ENCODE assay signal across 8 mouse cellular contexts in genomic region chr12:4906476-4906875, GRCm38 (mm10). TPM values are rescaled to one million over a fixed set of nuclear protein-coding genes. Genes with fewer than 3 reads are reported as not detected.
DNase-seq lines count a peak whose midpoint lies in the region; ATAC-seq and TF ChIP-seq lines count a peak whose summit lies in the region.

No protein-coding gene starts in this region.

- no peaks in the 10 kb centered on the region for H3K27me3 ChIP-seq in lung, postnatal 0 days (replicated peaks; ENCODE audit: insufficient read depth, low read length)
- H3K27me3 ChIP-seq in forebrain, embryonic 11.5 days (ENCODE audit: control insufficient read depth, insufficient read depth, low read length), result no peaks in the 10 kb centered on the region
- no peaks in the 10 kb centered on the region for H3K27me3 ChIP-seq in limb, embryonic 13.5 days
- H3K27me3 ChIP-seq in small intestine, adult 2 months (ENCODE audit: control insufficient read depth, insufficient read depth, low read length), result no peaks in the 10 kb centered on the region

- no peak for TF ChIP-seq CTCF in lung, postnatal 0 days (IDR thresholded peaks at IDR 0.05)
- no peak for TF ChIP-seq CTCF in small intestine, adult 2 months (IDR thresholded peaks at IDR 0.05; ENCODE audit: extremely low read depth, insufficient read length, insufficient replicate concordance, low read depth, low read length)

- no peaks in the 10 kb centered on the region for H3K4me1 ChIP-seq in lung, postnatal 0 days (ENCODE audit: insufficient read depth, low read depth, low read length)
- H3K4me1 ChIP-seq in forebrain, embryonic 11.5 days (replicated peaks; ENCODE audit: control insufficient read depth, insufficient read depth, low read length), result no peaks in the 10 kb centered on the region
- H3K4me1 ChIP-seq in limb, embryonic 13.5 days, result 0 out of 2 replicates have a peak, but pooled peaks cover 3% of the 10 kb centered on the region
- H3K4me1 ChIP-seq in small intestine, adult 2 months (ENCODE audit: control insufficient read depth, insufficient read depth, insufficient read length, low read length), result no peaks in the 10 kb centered on the region; the same call in 1 of the 2 replicates

- no peak for ATAC-seq in lung, postnatal 0 days
- ATAC-seq in forebrain, embryonic 11.5 days (replicated peaks; ENCODE audit: low FRiP score), result no peak
- ATAC-seq in limb, embryonic 13.5 days (ENCODE audit: low FRiP score, low read depth), result no peak

- TF ChIP-seq POLR2A in small intestine, adult 2 months (IDR thresholded peaks at IDR 0.05; ENCODE audit: low read depth, low read length), result no peak

- no peak for TF ChIP-seq EP300 in lung, postnatal 0 days (IDR thresholded peaks at IDR 0.05)

- H3K9ac ChIP-seq in lung, postnatal 0 days (replicated peaks; ENCODE audit: low read depth), result peak overlapping the region; percentile 79; the same call in 1 of the 2 replicates
- peak overlapping the region; percentile 78; the same call in 1 of the 2 replicates for H3K9ac ChIP-seq in forebrain, embryonic 11.5 days (ENCODE audit: low read length)
- peak overlapping the region; percentile 90 for H3K9ac ChIP-seq in limb, embryonic 13.5 days

- no peak for DNase-seq in lung, postnatal 0 days (ENCODE audit: low spot score)
- no peak for DNase-seq in lung, adult 18-20 months
- DNase-seq in forebrain, embryonic 11.5 days (ENCODE audit: low spot score), result no peak
- DNase-seq in layer of hippocampus, postnatal 25 days (ENCODE audit: extremely low spot score in 1 of 2, low spot score in 1 of 2), result no peak
- DNase-seq in ovary, postnatal 10 days (ENCODE audit: low spot score), result no peak
- DNase-seq in right cerebral cortex, postnatal 10 days (ENCODE audit: low spot score in 2 of 2), result no peak

- peak overlapping the region; percentile 87 for H3K4me2 ChIP-seq in lung, postnatal 0 days (replicated peaks; ENCODE audit: low read depth, low read length)
- peak overlapping the region; percentile 86 for H3K4me2 ChIP-seq in forebrain, embryonic 11.5 days (ENCODE audit: low read depth, low read length, severe bottlenecking)
- H3K4me2 ChIP-seq in limb, embryonic 13.5 days (replicated peaks), result peak overlapping the region; percentile 73

- no peaks in the 10 kb centered on the region for H3K9me3 ChIP-seq in lung, postnatal 0 days (ENCODE audit: low read length)
- H3K9me3 ChIP-seq in forebrain, embryonic 11.5 days (ENCODE audit: control insufficient read depth, low read length), result no peaks in the 10 kb centered on the region
- no peaks in the 10 kb centered on the region for H3K9me3 ChIP-seq in limb, embryonic 13.5 days

- H3K4me3 ChIP-seq in lung, postnatal 0 days (ENCODE audit: low read depth, low read length), result peak overlapping the region; percentile 80
- H3K4me3 ChIP-seq in forebrain, embryonic 11.5 days (ENCODE audit: low read depth, low read length), result peak overlapping the region; percentile 63
- H3K4me3 ChIP-seq in limb, embryonic 13.5 days, result peak overlapping the region; percentile 84
- H3K4me3 ChIP-seq in small intestine, adult 2 months (ENCODE audit: low read depth, low read length), result peak overlapping the region; percentile 93

- H3K36me3 ChIP-seq in lung, postnatal 0 days (ENCODE audit: insufficient read depth, low read length), result no peaks in the 10 kb centered on the region
- H3K36me3 ChIP-seq in forebrain, embryonic 11.5 days (ENCODE audit: control insufficient read depth, insufficient read depth, low read length), result no peaks in the 10 kb centered on the region
- H3K36me3 ChIP-seq in limb, embryonic 13.5 days, result peaks cover 7% of the 10 kb centered on the region; the same call in 1 of the 2 replicates
- peaks cover 7% of the 10 kb centered on the region for H3K36me3 ChIP-seq in small intestine, adult 2 months (ENCODE audit: control insufficient read depth, insufficient read depth, low read length)

- WGBS in lung, postnatal 0 days, result 34% methylated on average over 7 of the region's 7 CpGs
- 67% methylated on average over 7 of the region's 7 CpGs for WGBS in forebrain, embryonic 11.5 days
- 50% methylated on average over 7 of the region's 7 CpGs for WGBS in limb, embryonic 13.5 days
- 10% methylated on average over 7 of the region's 7 CpGs for WGBS in small intestine, adult 2 months

- peak overlapping the region; percentile 93 for H3K27ac ChIP-seq in lung, postnatal 0 days (ENCODE audit: low read length)
- H3K27ac ChIP-seq in forebrain, embryonic 11.5 days (ENCODE audit: low read depth, low read length), result no peak overlapping the region
- H3K27ac ChIP-seq in limb, embryonic 13.5 days, result no peak overlapping the region
- peak overlapping the region; percentile 98 for H3K27ac ChIP-seq in small intestine, adult 2 months (ENCODE audit: insufficient read depth, low read depth, low read length)

RNA-seq across cellular contexts. Expression of gene Ubxn2a, which starts 1.0 kb away (rescaled TPM):
- polyA plus RNA-seq in lung, postnatal 0 days (2015; fragmentation: Nextera tagmentation; extraction: Ambion mirVana), result 30.9 and 32.6 TPM in 2 replicates
- polyA plus RNA-seq in forebrain, embryonic 11.5 days (2014; fragmentation: Nextera tagmentation; extraction: Ambion mirVana), result 30.0 and 34.7 TPM in 2 replicates
- polyA plus RNA-seq in limb, embryonic 13.5 days (2015; fragmentation: Nextera tagmentation; extraction: Ambion mirVana), result 25.4 and 25.8 TPM in 2 replicates
- 3.4 and 12.2 TPM in 2 replicates for polyA plus RNA-seq in small intestine, adult 2 months (2012; rRNA removed)
- total RNA-seq in layer of hippocampus, postnatal 25 days (2021), result 10 to 100 TPM; 39.9 to 42.2 TPM

RNA-seq across cellular contexts. Expression of gene Atad2b, which starts 10.7 kb away (rescaled TPM):
- 8.2 and 8.8 TPM in 2 replicates for polyA plus RNA-seq in lung, postnatal 0 days (2015; fragmentation: Nextera tagmentation; extraction: Ambion mirVana)
- polyA plus RNA-seq in forebrain, embryonic 11.5 days (2014; fragmentation: Nextera tagmentation; extraction: Ambion mirVana), result 21.2 and 22.8 TPM in 2 replicates
- 11.3 and 11.8 TPM in 2 replicates for polyA plus RNA-seq in limb, embryonic 13.5 days (2015; fragmentation: Nextera tagmentation; extraction: Ambion mirVana)
- polyA plus RNA-seq in small intestine, adult 2 months (2012; rRNA removed), result 4.7 and 19.7 TPM in 2 replicates
- total RNA-seq in layer of hippocampus, postnatal 25 days (2021), result 10 to 100 TPM; 28.1 to 36.0 TPM

RNA-seq across cellular contexts. Expression of gene Mfsd2b, which starts 32.3 kb away (rescaled TPM):
- polyA plus RNA-seq in lung, postnatal 0 days (2015; fragmentation: Nextera tagmentation; extraction: Ambion mirVana), result 2.5 TPM in 2 replicates
- 4.9 and 6.6 TPM in 2 replicates for polyA plus RNA-seq in forebrain, embryonic 11.5 days (2014; fragmentation: Nextera tagmentation; extraction: Ambion mirVana)
- 1.6 and 2.3 TPM in 2 replicates for polyA plus RNA-seq in limb, embryonic 13.5 days (2015; fragmentation: Nextera tagmentation; extraction: Ambion mirVana)
- polyA plus RNA-seq in small intestine, adult 2 months (2012; rRNA removed), result 1.7 and 6.1 TPM in 2 replicates
- total RNA-seq in layer of hippocampus, postnatal 25 days (2021), result 1 to 10 TPM in 1 of 2 experiments, under 1 TPM in 1; 0.34 to 1.2 TPM

Comparison
In these comparisons a context has a peak if more than half of its experiments do, and no peak if none do; other contexts are left out.
1. H3K27ac ChIP-seq: peak in lung, postnatal 0 days (single experiment) and small intestine, adult 2 months (single experiment); none in forebrain, embryonic 11.5 days (single experiment) and limb, embryonic 13.5 days (single experiment).
2. Peak in every context shown above with its lines, with median percentiles within 50 percentile points of each other: H3K4me2 ChIP-seq, H3K4me3 ChIP-seq and H3K9ac ChIP-seq.